In the genomic region with DNA sequence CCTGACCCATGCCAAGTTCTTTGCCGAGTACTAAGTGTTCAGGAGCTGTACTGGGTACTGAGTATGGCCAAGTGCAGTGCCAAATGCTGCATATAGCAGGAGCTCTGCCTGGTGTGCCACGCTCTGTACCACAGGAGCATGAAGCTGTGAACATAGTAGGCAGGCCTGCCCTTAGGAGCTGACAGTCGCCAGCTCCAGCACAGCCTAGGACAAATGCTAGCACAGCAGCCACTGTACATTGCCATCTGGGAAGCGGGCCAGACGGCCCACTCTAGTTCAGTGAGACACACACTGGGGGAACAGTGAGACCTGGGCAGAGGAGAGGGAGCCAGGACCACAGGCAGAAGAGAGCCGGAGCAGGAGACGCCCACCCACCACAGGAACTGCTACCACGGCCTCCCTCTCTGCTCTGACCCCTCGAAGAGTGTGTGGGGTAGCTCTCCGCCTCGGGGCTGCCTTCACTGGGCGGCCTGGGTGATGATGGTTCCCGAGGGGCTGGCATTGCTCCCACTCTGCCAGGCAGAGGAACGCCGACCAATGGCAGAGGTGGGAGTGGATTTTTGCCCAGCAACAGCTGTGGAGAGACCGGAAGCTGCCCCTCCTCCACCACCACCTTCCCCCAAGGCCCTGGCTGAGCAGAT, we compare ENCODE assay signal across 8 mouse cellular contexts. TPM values are rescaled to one million over a fixed set of nuclear protein-coding genes. Genes with fewer than 3 reads are reported as not detected.
A peak's percentile ranks its signal among the peaks of the same experiment; 100 is the strongest.
DNase-seq lines count a peak whose midpoint lies in the region; ATAC-seq and TF ChIP-seq lines count a peak whose summit lies in the region.

No protein-coding gene starts in this region.

- peaks cover 67% of the 10 kb centered on the region for H3K4me1 ChIP-seq in E14TG2a.4 (replicated peaks; ENCODE audit: low read depth, low read length)
- peaks cover 39% of the 10 kb centered on the region for H3K4me1 ChIP-seq in hindbrain, embryonic 12.5 days
- H3K4me1 ChIP-seq in stomach, embryonic 16.5 days (ENCODE audit: control insufficient read depth, insufficient read depth, low read length) = peaks cover 21% of the 10 kb centered on the region

- peak overlapping the region; percentile 2; the same call in 1 of the 2 replicates for H3K9ac ChIP-seq in hindbrain, embryonic 12.5 days
- H3K9ac ChIP-seq in stomach, embryonic 16.5 days (ENCODE audit: low read length) = 0 out of 2 replicates have a peak overlapping the region, but pooled peaks have one; percentile 27

- TF ChIP-seq CTCF in E14TG2a.4 (conservative IDR thresholded peaks at IDR 0.05; ENCODE audit: low read length) = no peak

- peak; percentile 62 for ATAC-seq in hindbrain, embryonic 12.5 days (ENCODE audit: low FRiP score)
- peak; percentile 72; the same call in 1 of the 2 replicates for ATAC-seq in stomach, embryonic 16.5 days (ENCODE audit: insufficient read depth, low FRiP score)
- ATAC-seq in CD4-positive, CD25-positive, alpha-beta regulatory T cell, adult 4 months = no peak

- peak overlapping the region; percentile 69 for H3K27ac ChIP-seq in hindbrain, embryonic 12.5 days
- H3K27ac ChIP-seq in stomach, embryonic 16.5 days (ENCODE audit: low read length) = peak overlapping the region; percentile 82

- peak overlapping the region; percentile 65 for H3K4me3 ChIP-seq in E14TG2a.4 (replicated peaks; ENCODE audit: low read length)
- no peak overlapping the region for H3K4me3 ChIP-seq in hindbrain, embryonic 12.5 days
- H3K4me3 ChIP-seq in stomach, embryonic 16.5 days (replicated peaks; ENCODE audit: low read length) = no peak overlapping the region

- WGBS in hindbrain, embryonic 12.5 days = 48% methylated on average over 16 of the region's 16 CpGs
- 50% methylated on average over 16 of the region's 16 CpGs for WGBS in stomach, embryonic 16.5 days

- H3K4me2 ChIP-seq in hindbrain, embryonic 12.5 days (replicated peaks) = 0 out of 2 replicates have a peak overlapping the region, but pooled peaks have one; percentile 4
- H3K4me2 ChIP-seq in stomach, embryonic 16.5 days (ENCODE audit: low read depth, low read length) = no peak overlapping the region

- peak; percentile 90 for DNase-seq in adrenal gland, postnatal 14 days
- DNase-seq in frontal cortex, postnatal 25 days (ENCODE audit: low spot score in 2 of 2) = peak; percentile 49 to 55
- DNase-seq in layer of hippocampus, postnatal 14 days (ENCODE audit: low spot score in 2 of 2) = peak; percentile 67 to 69
- peak; percentile 80 to 86 for DNase-seq in lung, postnatal 4 days

- H3K36me3 ChIP-seq in E14TG2a.4 (ENCODE audit: insufficient read depth, low read length) = 0 out of 2 replicates have a peak, but pooled peaks cover 1% of the 10 kb centered on the region
- no peaks in the 10 kb centered on the region for H3K36me3 ChIP-seq in hindbrain, embryonic 12.5 days
- H3K36me3 ChIP-seq in stomach, embryonic 16.5 days (ENCODE audit: control insufficient read depth, insufficient read depth, low read length) = no peaks in the 10 kb centered on the region

- H3K27me3 ChIP-seq in E14TG2a.4 (ENCODE audit: insufficient read depth, low read length) = no peaks in the 10 kb centered on the region
- no peaks in the 10 kb centered on the region for H3K27me3 ChIP-seq in hindbrain, embryonic 12.5 days
- no peaks in the 10 kb centered on the region for H3K27me3 ChIP-seq in stomach, embryonic 16.5 days (ENCODE audit: control insufficient read depth, insufficient read depth, low read length)

- peaks cover 35% of the 10 kb centered on the region for H3K9me3 ChIP-seq in E14TG2a.4 (ENCODE audit: low read length)
- no peaks in the 10 kb centered on the region; the same call in 1 of the 2 replicates for H3K9me3 ChIP-seq in hindbrain, embryonic 12.5 days (replicated peaks)
- 0 out of 2 replicates have a peak, but pooled peaks cover 3% of the 10 kb centered on the region for H3K9me3 ChIP-seq in stomach, embryonic 16.5 days (replicated peaks; ENCODE audit: control insufficient read depth, low read length)

RNA-seq across cellular contexts. Expression of a gene that starts 38.8 kb away (rescaled TPM):
- total RNA-seq in adrenal gland, postnatal 14 days (2021) = not detected in 2 replicates
- not detected in 2 replicates for polyA plus RNA-seq in hindbrain, embryonic 12.5 days (2016; fragmentation: Nextera tagmentation; extraction: Ambion mirVana)
- total RNA-seq in layer of hippocampus, postnatal 14 days (2021) = not detected
- polyA plus RNA-seq in stomach, embryonic 16.5 days (2015; fragmentation: Nextera tagmentation; extraction: Ambion mirVana) = not detected in 2 replicates
- polyA plus RNA-seq in CD4-positive, CD25-positive, alpha-beta regulatory T cell, adult 4 months (2017; shearing (Covaris generic)) = not detected
